Mouse (Mus musculus): ENCODE measurements around the gene Ngf.

Ngf gene

DNA sequence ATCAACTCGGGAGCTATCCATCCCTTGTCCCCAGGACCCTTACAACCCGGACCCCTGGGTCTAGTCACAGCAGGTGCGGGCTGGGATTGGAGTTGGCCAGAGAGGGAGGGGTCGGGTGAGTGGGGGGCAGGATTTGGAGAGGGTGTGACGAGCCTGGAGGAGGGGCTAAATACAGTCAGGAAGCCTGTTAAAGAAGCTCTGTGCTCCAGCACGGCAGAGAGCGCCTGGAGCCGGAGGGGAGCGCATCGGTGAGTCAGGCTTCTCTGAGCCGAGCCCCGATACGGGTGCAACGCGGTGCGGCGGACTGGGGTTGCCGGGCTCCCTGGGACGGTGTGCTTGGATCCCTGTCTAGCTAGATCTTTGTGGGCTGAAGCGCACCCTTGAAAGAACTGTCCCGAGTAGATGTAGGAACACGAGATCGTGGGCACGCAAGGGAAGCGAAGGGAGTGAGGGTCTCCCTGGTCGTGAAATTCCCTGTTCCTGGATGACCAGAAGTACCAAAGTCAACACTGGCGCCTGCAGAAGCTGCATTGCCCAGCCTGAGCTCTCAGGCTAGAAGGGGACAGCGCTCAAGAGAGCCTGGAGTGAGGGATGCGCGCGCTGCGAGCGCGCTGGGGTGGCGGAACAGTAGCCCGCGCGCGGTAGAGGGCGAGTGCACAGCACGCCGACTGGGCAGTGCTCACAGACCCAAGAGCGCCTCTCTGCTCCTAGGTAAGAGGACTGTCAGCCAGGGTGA lies at the start of gene Ngf:
Gene Ngf (plus strand): TSS at position 207 of the 736 bp plus-strand sequence.
- no peak for DNase-seq

DNA sequence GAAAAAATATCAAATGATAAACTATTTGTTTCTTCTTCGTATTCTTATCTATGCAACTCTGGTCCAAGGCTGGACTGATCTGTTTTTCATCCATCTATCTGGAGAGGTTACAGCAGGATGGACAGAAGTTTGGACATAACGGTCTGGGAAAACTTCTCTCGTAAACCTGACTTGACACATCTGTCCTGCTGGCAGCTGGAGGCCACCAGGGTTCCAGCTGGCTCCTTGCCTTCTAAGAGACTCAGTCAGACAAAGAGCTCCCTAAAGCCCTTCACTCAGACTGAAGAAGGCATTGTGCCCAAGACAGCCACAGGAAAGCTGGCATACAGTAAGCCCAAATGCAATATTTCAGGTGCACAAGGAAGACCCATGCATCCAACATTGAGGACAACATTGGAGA lies 24.2 kb upstream of the Ngf start:
- DNase-seq = no peak

DNA sequence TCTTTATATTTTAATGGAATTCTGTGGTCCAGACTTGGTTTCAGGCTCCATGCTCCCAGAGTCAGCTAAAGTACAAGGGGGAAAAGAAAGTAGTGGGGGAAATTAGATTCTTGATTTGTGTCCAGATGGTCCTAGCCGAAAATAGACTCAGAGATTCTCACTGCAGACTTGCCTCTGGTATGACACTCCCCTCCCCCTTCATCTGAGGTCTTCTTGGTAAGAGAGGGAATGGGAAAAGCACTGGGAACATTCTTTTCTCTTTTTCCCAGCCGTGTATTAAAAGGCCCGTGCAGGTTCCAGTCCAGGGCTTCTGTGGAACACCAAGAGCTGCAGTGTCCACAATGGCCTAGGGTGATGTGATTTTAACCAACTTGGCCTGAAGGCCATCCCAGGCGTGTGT lies 23.0 kb upstream of the Ngf start:
- no peak for DNase-seq

DNA sequence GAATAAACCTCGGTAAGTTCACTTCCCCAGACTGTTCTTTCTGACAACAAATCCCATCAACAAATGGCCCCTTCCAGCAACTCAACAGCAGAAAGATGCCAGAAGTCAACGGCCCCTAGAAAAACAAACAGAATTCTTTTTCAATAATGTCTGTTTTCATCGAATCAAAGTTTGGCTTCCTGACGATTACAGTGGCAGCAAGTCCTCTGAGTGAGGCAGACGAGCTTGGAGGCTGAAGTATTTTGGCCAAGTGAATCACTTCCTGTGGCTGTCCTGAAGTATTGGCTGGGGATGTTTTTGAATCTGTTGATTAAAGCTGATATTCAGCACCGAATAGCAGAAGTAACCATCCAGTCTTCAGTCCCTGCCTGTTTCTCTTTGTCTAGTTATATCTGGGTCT lies 15.2 kb upstream of the Ngf start:
- no peak for DNase-seq

DNA sequence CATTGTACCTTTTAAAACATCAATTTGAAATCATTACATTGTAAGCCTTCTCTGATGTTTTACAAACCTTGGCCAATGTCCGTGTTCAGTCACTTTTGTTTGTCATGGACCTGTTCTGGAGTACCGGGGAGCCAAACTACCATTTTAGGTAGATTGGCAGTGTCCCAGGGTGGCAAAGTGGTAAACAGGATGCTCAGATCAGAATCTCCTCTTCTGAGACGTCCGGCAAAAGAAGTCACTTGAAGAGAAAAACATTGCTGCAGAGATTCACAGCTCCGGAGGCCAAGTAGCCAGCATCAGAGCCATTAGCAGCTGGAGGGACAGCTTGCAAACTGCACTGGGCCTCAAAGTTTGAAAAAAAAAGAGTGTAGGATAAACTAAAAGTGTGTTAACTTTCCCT lies 9.2 kb upstream of the Ngf start:
- DNase-seq = no peak

DNA sequence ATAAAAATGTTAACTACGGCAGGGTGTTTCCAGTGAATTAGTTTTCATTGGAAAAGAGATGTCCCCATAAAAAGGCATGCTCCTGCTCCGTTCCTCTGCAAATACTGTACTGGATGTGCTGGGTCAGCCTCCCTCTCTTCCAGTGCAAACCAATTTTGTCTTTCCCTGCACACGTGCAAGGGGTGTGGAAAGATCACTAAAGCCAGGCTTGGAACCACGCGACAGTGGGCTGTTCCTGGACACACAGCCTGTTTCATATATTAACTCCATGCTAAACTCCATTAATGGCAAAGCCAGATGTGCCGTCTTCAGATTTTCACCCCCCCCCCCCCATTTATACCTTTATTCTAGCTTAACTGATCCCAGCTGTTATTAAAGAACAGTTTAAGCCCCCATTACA lies 8.7 kb upstream of the Ngf start:
- no peak for DNase-seq

DNA sequence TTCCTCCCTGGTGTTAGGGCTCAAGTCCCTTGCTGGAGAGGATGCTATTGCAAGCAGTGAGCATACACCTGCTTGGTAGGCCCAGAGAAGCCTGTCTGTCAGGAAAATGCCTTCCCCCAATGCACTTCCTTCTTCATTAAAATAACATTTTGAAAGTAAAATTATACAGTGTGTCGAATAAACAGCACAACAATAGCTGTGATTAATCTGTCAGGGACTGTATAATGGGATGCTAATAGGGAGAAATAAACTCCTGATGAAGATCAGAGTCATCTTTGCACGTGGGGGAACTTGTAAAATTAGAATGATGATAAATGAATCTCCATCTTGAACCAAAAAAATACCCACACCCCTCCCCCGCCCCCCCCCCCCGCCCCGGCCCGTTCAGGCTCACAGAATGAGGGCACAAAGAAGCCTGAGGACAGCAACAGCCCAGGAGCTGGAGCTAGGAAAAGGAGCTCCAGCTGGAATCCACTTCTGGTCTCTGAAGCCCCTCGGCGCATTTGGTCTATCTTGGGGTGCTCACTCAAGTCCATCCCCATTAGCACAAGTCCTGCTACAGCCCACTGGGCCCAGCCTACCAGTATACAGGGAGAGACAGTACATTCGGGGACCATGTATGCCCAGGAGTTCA lies 6.9 kb upstream of the Ngf start:
- DNase-seq = no peak

DNA sequence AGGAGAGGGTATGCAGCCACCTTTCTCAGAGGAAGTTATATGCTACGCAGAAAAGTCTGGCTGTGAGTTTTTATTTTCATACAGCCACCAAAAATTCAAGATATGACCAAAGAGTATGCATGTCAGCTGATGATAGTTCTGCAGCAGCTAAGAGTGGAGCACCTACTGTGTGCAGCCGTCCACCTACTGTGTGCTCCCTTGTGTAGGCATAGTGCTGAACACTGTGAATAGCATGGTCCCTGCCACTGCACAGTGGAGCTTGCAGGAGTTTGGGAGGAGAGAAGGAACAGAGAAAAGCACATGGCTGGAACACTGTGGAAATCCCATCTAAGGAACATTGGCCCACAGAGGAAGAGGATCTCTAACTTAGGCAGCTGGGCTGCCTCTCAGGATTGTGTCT lies 6.4 kb upstream of the Ngf start:
- DNase-seq = no peak

DNA sequence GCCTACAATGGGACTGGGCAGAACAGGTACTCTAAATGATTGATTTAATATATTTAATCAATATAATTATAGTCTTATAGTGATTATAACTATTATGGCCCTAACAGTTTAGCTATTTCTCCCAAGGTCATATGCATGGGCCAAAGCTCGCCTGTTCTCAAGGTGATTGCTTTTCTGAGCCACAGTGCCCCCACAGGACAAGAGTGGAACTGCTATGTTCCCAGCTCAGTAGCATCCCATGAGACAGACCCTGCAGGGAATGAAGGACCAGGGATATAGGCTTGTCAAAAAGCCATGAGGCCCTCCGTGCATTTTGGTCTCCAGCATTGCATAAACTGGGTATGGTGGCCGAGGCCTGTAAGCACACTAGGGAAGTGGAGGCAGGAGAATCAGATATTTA lies 3.1 kb upstream of the Ngf start:
- DNase-seq = no peak

DNA sequence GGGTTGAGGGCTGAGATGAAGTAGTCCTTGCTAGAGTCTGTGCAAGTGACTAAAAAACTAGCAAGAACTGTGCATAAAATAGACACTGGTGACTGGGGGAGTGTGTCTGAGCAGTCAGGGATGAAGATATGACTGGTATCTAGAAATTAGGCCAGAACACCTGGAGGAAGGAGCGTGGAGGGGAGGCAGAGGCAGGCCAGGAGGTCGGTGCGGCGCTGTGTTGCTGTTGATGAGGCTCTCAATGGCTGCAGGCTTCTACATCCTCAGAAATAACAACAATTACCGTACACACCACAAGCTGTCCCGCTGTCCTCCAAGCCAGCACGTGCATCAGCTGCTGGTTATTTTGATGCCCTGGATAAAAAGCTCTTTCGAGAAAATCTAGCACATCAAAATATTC lies 2.6 kb upstream of the Ngf start:
- DNase-seq = no peak

DNA sequence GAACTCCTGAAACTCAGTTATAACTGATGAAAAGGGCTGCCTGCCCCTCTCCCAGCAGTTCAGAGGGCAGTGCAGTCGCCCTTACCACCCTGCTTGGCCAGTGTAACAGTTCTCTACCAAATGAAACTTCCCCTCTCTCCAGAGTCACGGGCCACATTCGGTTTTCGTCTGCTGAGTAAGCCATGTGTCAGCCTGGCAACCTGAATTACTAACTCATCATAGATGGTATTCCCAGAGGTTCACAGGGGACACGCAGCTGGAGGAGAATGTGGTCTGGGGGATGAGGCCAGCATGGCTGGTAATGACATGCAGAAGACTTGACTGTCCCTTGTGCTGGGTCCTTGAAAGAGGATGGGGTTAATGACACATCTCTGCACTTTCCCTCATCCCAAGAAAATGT lies 1.5 kb downstream of the Ngf start:
- no peak for DNase-seq

DNA sequence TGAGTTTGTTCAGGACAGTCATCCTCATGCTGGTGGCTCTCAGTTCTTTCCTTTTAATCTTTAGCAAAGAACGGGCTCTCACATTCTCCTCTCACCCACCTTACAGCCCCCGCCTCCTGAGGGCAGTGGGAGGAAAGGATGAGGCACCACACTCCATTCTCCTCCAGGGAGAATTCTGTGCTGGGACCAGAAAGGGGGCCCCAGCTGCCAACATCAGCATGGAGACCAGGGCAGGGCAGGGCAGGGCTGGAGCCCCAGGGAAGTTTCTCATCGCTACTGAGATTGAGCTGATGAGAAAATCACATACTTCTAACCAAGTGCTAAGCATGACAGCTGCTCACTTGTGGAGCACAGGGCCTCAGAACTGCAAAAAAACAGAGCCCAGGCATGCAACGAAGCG lies 2.1 kb downstream of the Ngf start:
- DNase-seq = no peak

DNA sequence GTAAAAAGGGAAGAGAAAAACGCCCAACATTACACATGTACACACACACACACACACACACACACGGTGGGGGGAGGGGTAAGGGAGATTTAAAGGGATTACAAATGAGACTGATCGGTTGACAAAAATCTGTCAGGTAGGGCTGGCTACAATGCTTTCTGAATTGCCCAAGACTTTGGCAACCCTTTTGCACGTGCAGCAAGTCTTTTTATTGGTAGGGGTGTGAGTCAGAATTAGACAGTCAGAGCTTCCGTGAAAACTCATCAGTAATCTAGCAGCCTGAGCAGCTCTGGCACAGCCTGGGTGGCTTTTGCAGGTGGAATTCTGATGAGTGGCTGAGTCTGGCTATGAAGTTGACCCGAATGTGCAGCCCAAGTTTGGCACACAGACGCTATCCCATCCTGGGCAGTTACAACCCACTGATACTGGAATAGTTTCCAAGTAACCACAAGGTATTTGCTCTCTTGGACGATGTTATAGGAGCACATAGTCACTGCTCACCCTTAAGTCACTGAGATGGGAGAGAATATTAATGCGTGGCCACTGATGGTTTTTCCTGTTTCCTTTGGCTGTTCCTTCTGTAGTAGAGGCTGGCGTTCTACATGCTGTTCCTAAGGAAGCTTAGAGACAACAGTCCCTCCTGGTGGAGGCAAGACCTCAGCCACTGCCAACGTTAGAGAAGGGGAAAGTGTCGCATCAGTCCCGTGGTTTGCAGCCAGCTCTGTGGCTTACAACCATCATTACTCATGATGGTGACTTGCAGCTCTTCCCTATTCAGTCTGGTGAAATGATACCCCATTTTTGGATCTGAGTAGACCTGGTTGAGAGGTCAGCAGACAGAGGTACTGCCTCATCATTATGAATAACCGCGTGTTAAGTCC lies 4.8 kb downstream of the Ngf start:
- DNase-seq = no peak

DNA sequence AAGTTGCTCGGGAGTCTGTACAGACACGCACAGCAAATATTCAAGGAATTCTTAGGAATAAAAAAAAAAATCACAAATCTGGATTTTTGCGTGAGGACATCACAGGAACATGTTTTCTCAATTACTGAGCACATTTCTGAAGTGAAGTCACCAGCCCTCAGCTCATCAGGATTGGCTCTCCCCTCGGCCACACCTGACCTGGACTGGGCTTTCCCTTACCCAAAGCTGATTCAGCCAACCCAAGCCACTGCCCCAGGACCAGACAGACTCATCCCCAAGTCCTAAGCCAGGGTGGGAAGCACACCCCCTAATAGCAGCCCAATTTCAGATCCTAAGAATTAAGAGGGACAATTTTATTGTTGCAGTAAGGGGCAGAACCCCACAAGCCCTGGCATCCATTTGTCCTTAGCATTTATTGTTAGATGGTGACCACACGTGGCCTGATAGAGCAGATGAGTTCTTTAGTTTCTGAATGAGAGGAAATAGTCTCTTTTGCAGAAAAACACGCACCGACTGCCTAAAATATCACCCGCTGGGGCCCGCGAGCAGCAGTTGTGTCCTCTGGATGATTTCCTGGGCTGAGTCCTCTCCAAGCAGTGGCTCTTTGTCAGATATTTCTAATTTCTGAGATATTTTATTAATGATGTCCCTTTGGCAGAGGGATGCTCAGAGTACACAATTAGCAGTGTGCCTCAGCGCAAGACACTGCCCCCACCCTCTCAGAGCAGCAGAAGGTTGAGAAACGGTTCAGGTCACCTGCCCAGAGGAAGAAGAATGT lies 8.4 kb downstream of the Ngf start:
- DNase-seq = no peak

DNA sequence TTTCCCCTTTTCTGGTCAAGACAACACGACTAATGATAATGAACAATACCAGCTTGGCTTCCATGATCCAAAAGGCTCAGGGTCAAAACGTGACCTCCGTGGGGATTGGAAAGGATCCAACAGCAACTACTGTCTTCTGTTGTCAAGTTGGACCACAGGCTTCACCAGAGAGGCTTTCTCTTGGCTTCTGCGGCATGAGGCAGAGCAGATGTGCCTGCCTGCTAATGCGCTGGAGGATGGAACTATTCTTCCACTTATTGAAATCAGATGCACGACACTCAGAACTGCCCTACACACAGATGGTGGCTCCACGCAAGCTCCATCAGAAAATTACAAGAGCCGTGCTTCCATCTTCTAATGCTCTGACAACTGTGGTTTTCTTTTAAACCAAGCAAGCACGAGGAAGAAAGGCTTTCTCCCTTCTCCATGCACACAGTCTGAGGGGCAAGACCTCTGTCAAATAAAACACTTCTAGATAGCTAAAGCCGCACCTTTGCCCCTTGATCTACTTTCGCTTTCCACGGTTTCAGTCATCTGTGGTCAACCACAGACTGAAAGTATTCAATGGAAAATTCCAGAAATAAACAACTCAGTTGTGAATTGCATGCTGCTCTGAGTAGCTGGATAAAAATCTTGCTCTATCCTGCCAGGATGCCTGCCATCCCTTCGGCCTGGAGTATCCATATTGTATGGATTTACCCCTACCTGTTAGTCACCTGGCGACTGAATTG lies 20.8 kb downstream of the Ngf start:
- peak; percentile 35 for DNase-seq

DNA sequence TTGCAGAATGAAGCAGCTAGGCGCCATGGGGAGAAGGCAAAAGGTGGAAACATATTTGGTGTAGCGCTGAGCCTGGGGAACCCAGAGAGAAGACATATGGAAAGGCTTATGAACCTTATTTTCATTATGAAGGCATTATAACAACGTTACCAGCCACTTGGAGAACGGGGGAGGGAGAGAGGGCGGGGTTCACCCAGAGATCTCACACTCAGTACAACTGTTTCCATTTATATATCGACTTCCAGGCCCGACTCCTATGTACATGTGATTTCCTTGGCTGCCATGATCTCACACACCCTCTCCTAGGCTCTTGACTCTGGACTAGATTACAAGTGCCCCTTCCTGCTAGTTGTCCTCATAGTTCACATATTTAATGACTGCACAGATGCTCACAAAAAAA lies 28.4 kb downstream of the Ngf start:
- DNase-seq = no peak

DNA sequence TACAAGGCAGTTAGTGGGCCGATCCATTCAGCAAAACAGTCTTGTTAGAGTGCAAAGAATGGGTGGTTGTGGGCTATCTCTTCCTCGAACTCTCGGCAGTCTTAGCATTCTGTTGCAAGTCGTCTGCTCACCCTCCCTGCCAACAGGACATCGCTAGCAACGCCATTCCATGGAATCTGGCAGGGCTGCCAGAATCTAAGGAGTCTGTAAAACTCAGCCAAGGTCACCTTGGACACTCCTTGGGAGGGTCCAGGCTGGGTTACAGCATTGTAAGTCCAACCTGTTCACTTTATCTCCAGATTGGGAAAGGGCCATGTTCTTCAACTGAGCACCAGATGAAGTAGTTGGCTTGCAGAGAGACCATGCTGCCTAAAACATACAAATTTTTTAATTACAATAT lies 29.2 kb downstream of the Ngf start:
- DNase-seq = no peak

DNA sequence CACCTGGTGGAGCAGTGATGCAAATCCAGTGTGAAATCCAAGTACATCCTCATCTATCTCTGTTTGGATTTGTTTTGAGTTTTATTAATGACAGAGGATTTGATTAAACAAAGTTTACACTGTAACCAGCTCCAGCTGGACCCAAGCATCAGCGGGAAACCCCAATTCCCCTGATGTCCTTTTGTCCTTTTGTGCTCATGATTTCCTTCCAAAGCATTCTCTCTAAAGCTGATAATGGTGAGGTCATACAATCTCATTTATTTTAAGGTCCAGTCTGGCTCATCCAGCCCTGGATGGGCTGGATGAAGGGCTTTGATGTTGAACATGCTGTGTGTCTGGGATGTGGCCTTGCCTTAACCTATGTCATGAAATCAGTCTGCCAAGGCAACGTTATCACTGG lies 30.3 kb downstream of the Ngf start:
- DNase-seq = no peak

DNA sequence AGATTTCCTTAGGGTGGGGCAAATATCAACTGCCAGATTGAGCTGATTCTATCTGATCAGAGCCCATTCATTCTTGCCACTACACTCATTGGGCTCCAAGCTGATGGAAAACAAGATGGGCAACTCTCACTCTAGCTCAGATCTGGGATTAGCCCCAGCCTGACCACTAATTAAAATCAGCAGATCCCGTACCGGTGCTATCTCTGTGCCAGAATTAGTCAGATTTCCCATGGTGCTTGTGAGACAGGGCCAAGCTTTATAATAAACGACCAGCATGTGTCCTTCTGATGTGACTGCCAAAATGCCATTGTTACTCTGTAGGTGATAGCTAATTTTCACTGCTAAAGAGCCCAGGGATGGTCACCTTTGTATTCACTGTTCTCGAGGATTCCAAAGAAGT lies 31.5 kb downstream of the Ngf start:
- no peak for DNase-seq

DNA sequence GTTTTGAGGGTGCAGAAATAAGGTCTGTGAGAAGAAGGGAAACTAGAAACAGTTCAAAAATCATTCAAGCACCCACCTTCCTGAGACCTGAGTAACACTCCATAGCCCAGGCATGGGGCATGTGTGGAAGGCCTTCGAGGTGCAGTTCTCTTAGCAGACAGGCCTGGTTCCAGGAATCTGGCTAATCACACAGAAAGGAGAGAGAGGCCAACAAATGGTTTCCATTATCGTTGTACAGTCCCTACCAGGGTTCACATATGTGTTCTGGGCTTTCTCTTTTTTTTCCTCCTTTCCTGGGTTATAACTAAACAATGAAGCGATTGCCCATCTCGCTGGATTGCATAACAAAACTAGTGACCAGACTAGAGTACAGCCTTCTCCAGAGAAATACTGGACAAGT lies 35.4 kb downstream of the Ngf start:
- DNase-seq = no peak

DNA sequence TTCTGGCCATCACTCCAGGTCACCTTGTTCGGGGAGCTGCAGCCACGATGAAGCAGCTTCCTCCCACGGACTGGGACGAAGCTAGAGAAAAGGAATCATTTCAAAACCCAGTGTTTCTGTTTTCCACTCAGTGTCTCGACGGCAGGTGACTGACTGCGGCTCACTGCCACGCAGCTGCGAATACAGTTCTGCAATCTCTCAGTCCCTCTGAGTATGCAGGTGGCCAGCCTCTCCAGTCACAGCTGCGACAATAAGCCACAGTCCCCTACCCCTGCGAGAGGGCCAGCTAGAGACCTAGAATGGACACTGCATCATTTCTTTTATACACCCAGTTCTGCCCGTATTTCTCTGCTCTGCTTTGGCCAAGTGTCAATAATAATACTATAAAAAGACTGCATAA lies 36.3 kb downstream of the Ngf start:
- no peak for DNase-seq

DNA sequence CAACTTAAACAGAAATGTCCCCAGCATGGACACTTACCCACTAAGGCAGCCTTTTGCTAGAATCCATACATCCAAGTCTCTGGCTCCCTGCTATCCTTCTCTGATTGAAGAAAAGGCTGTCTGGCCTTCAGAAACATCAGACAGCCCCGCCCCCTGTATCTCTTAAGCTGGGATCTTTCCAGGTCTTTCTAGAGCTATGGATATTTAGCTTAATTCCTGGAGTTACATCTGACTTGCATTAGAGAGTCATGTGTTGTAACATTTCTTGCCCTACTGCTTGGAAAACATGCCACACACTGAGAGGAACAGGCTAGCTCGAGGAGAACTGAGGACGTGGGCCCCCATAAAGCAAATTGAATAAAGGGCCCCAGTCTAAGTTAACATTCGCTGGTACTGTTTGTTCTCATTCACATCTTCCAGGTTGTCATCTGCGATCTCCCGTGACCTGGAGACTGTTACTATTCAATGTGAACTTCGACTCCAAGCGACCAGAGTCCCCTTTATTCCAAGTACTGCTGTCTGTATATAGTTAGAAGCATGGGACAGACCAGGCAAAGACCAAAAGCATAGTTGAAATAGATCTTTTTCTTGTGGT lies 38.0 kb downstream of the Ngf start:
- DNase-seq = no peak
